Mouse (Mus musculus) cerebellum, adult 2 months (tissue): ENCODE results near the gene Dnttip1.

Source experiments
- CTCF ChIP-seq: fragments of 200-500 bp; IDR thresholded peaks from 2 replicates; pipeline ENCODE4 v1.5.1; 2011; ENCODE audit warnings: low read depth, mild to moderate bottlenecking, control low read depth, low read length, moderate library complexity, borderline replicate concordance; ENCODE audit not compliant: insufficient read depth
- POLR2A ChIP-seq: fragments of 200-500 bp; IDR thresholded peaks from 2 replicates; pipeline ENCODE4 v1.6.1; 2011; ENCODE audit warnings: low read length, control low read depth, borderline replicate concordance; ENCODE audit not compliant: insufficient read depth

DNA sequence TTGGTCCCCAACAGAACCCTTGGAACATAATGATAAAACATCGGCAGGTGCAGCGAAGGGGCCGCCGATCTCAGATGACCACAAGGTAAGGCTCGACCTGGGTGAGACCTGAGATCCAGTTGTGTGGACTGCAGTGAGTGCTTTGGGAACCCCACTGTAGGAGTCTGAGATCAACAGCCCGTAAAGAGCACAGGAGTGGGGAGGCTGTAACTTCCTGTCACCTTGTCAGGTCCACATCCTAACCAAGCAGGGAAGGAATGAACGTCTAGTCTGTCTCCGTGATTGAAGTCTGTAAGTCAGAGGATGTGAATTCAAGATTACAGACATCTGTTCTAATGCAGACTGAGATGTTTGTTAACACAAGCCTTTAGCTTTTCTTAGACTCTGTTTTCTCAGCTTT is 910 bp downstream of the Dnttip1 start:
- TF ChIP-seq CTCF (no peak), POLR2A (no peak)
